Mouse (Mus musculus) myocyte (in vitro differentiated cells): ENCODE results near the gene Gipc2. TPM values are rescaled to one million over a fixed set of nuclear protein-coding genes. Genes with fewer than 3 reads are reported as not detected.

ENCODE experiments used
- H3K27me3 ChIP-seq: one replicate; pipeline ENCODE4 v1.6.1; 2011; ENCODE audit not compliant: control insufficient read depth, insufficient read depth, insufficient read length
- H3K36me3 ChIP-seq: one replicate; pipeline ENCODE4 v1.6.1; 2011; ENCODE audit not compliant: control insufficient read depth, insufficient read depth
- H3K4me2 ChIP-seq: one replicate; pipeline ENCODE4 v1.6.1; 2011; ENCODE audit warnings: low read depth, control low read depth
- H3K4me3 ChIP-seq: one replicate; pipeline ENCODE4 v1.5.1; 2011; ENCODE audit warnings: mild to moderate bottlenecking, control low read depth, moderate library complexity
- H3K79me2 ChIP-seq: one replicate; pipeline ENCODE4 v1.6.1; 2011; ENCODE audit not compliant: control insufficient read depth, insufficient read depth
- H3ac ChIP-seq: one replicate; pipeline ENCODE4 v1.6.1; 2011; ENCODE audit not compliant: control insufficient read depth, insufficient read length
- CEBPB ChIP-seq: IDR thresholded peaks from 2 replicates; pipeline ENCODE4 v1.6.1; 2011; ENCODE audit warnings: mild to moderate bottlenecking, moderate library complexity; ENCODE audit not compliant: poor library complexity, insufficient read depth, severe bottlenecking
- E2F4 ChIP-seq: IDR thresholded peaks from one replicate; pipeline ENCODE4 v1.6.1; 2011; ENCODE audit warnings: mild to moderate bottlenecking, control low read depth, moderate library complexity; ENCODE audit not compliant: insufficient read depth
- MAX ChIP-seq: IDR thresholded peaks from one replicate; pipeline ENCODE4 v1.6.1; 2011; ENCODE audit warnings: low read depth, mild to moderate bottlenecking, control low read depth
- MYOD1 ChIP-seq, 3 experiments: IDR thresholded peaks; one replicate each; pipeline ENCODE4 v1.6.1; 2011; ENCODE audit warnings: control low read depth in 2 of 3, low read depth in 2 of 3, mild to moderate bottlenecking in 2 of 3, moderate library complexity in 1 of 3; ENCODE audit not compliant: insufficient read length in 2 of 3, control insufficient read depth in 1 of 3
- MYOG ChIP-seq, 3 experiments: IDR thresholded peaks; one replicate each; pipeline ENCODE4 v1.6.1; 2011; ENCODE audit warnings: control low read depth in 2 of 3, low read depth in 2 of 3, mild to moderate bottlenecking in 2 of 3; ENCODE audit not compliant: insufficient read length in 2 of 3, control insufficient read depth in 1 of 3, insufficient read depth in 1 of 3
- POLR2A ChIP-seq: IDR thresholded peaks from one replicate; pipeline ENCODE4 v1.6.1; 2011; ENCODE audit warnings: low read depth, mild to moderate bottlenecking, control low read depth, moderate library complexity; ENCODE audit not compliant: insufficient read length
- POLR2AphosphoS2 ChIP-seq: IDR thresholded peaks from one replicate; pipeline ENCODE4 v1.6.1; 2011; ENCODE audit warnings: low read depth, control low read depth; ENCODE audit not compliant: insufficient read length
- REST ChIP-seq: IDR thresholded peaks from one replicate; pipeline ENCODE4 v1.6.1; 2011; ENCODE audit warnings: mild to moderate bottlenecking, control low read depth, moderate library complexity; ENCODE audit not compliant: insufficient read depth, insufficient read length
- SRF ChIP-seq: IDR thresholded peaks from one replicate; pipeline ENCODE4 v1.6.1; 2011; ENCODE audit warnings: low read depth; ENCODE audit not compliant: control insufficient read depth, insufficient read length
- TCF12 ChIP-seq: IDR thresholded peaks from one replicate; pipeline ENCODE4 v1.6.1; 2011; ENCODE audit warnings: mild to moderate bottlenecking, control low read depth; ENCODE audit not compliant: poor library complexity, insufficient read depth, severe bottlenecking
- TCF3 ChIP-seq: IDR thresholded peaks from one replicate; pipeline ENCODE4 v1.6.1; 2011; ENCODE audit warnings: low read depth, control low read depth; ENCODE audit not compliant: insufficient read length
- USF1 ChIP-seq: IDR thresholded peaks from one replicate; pipeline ENCODE4 v1.6.1; 2011; ENCODE audit warnings: low read depth, mild to moderate bottlenecking, control low read depth, moderate library complexity
- polyA plus RNA-seq: library from polyadenylated mRNA; unstranded; fragments of >200 nt; fragmentation: generic; extraction: Trizol; gene quantifications from one replicate; pipeline ENCODE4 v1.2.1, GENCODE M21; 2012; ENCODE audit warnings: missing spikeins

Gene Gipc2
- polyA plus RNA-seq, 1 experiment = 0.16 TPM

DNA sequence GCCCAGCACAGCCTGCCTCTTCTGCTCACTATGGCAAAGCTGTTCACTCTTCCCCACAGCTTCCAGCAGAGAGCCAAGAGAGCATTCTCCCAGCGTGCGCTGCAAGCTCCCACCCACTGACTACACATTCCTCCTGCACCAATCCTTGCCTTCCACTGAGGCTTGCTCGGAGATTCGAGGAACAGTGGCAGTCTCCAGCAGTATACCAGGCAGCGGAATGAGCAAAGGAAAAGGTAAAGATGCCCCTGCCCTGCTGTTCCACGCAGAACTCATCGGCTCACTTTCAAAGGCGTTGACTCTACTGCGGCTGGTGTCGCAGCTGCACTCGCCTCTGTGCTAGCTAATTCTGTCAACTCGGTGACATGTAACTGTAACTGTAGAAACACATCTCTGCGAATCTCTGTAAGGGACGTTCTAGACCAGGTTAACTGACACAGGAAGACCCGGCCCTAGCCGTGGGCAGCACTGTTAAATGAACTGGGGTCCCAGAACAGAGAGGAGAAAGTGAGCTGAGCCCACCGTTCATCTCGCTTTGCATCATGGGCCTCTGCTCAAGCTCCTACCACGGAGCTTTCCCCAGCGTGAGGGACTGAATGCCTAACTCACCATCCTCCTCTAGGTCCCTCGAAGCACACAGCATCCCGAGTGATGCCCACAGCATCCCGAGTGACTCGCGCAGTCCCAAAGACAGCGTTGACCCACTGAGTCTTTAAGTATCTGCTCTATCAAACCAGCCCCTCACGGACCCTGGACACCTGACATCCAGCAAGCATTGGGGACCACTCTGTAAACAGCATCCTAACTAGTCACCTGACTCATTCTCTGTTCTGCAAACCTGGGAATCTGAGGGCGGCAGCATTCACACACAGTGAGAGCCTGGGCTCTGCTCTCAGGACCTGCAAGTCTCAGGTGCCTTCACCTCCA is 59.5 kb downstream of the Gipc2 start:
- Histone ChIP-seq H3K79me2 (no peaks in the 10 kb centered on the region), H3ac (no peak overlapping the region), H3K36me3 (no peaks in the 10 kb centered on the region), H3K27me3 (no peaks in the 10 kb centered on the region), H3K4me2 (no peak overlapping the region), H3K4me3 (no peak overlapping the region)
- TF ChIP-seq MYOD1 (IDR thresholded peaks at IDR 0.05; ENCODE audit: control insufficient read depth in 1 of 3, insufficient read length in 2 of 3, low read depth in 2 of 3) (no peak), REST (no peak), MAX (no peak)

DNA sequence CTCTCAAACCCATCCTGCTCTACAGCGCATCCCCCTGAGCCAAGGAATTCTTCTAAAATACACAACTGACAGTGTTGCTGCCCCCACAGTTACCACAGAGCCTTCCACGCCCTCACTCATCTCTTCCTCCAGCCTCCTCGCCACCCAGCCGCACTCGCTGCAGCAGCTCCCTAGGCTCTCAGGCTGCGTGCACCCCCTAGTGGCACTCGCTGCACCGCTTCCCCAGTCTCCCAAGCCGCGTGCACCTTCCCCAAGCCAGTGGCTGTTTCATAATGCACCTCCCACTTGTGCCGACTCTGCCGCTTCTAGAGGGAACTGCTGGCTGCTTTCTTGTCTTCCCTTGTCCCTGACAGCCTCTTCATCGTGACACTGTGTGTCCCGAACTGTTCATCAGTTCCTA is 60.7 kb downstream of the Gipc2 start:
- H3K27me3 ChIP-seq = no peaks in the 10 kb centered on the region
- peak overlapping the region; percentile 62 for H3K4me2 ChIP-seq
- no peaks in the 10 kb centered on the region for H3K79me2 ChIP-seq
- H3K4me3 ChIP-seq = no peak overlapping the region
- H3ac ChIP-seq = no peak overlapping the region
- H3K36me3 ChIP-seq = no peaks in the 10 kb centered on the region
- TF ChIP-seq MYOG (IDR thresholded peaks at IDR 0.05; ENCODE audit: control insufficient read depth in 1 of 3, insufficient read depth in 1 of 3, insufficient read length in 2 of 3, low read depth in 2 of 3) (peak in 1 of 3 experiments; percentile 20), POLR2AphosphoS2 (no peak), MAX (no peak)

DNA sequence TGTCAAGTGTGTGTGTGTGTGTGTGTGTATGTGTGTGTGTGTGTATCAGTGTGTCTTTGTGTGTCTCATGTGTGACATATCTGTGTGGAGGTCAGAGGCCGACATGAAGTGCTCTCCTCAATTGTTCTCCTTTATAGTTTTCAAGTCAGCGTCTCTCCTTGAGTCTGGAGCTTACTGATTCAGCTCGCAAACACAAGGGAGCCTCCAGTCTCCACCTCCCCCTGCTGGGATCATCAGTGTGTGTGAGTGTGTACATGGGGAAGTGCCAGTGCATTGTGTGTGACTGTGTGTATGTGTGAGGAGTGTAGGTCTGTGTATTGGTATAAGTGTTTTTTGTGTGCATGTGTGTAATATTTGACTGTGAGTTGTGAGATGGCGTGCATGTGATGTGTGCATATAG is 62.6 kb downstream of the Gipc2 start:
- H3K4me3 ChIP-seq = no peak overlapping the region
- no peaks in the 10 kb centered on the region for H3K79me2 ChIP-seq
- H3K4me2 ChIP-seq = no peak overlapping the region
- no peak overlapping the region for H3ac ChIP-seq
- no peaks in the 10 kb centered on the region for H3K27me3 ChIP-seq
- H3K36me3 ChIP-seq = no peaks in the 10 kb centered on the region
- TF ChIP-seq SRF (no peak), CEBPB (no peak), E2F4 (no peak), MYOD1 (IDR thresholded peaks at IDR 0.05; ENCODE audit: control insufficient read depth in 1 of 3, insufficient read length in 2 of 3, low read depth in 2 of 3) (no peak)

DNA sequence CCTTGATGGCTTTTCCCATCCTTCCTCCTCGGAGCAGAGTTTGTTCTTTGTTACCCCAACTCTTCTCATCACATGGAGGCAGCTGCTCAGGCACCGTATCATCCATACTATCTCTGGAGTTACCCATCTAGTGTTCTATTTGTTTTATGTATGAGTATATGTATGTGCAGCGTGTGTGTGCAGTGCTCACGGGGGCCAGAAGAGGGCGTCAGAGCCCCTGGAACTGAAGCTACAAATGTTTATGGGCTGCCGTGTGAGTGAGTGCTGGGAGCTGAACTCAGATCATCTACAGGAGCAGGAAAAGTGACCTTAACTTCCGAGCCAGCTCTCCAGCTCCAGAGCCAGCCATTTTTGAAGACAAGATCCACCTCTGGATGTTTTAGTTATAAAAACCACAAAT is 64.6 kb downstream of the Gipc2 start:
- no peaks in the 10 kb centered on the region for H3K36me3 ChIP-seq
- TF ChIP-seq TCF12 (no peak), CEBPB (no peak), SRF (no peak), E2F4 (no peak), TCF3 (no peak), REST (no peak), POLR2AphosphoS2 (no peak), POLR2A (no peak), MYOG (IDR thresholded peaks at IDR 0.05; ENCODE audit: control insufficient read depth in 1 of 3, insufficient read depth in 1 of 3, insufficient read length in 2 of 3, low read depth in 2 of 3) (no peak), MAX (no peak), USF1 (no peak), MYOD1 (IDR thresholded peaks at IDR 0.05; ENCODE audit: control insufficient read depth in 1 of 3, insufficient read length in 2 of 3, low read depth in 2 of 3) (no peak)
- no peak overlapping the region for H3ac ChIP-seq
- no peaks in the 10 kb centered on the region for H3K79me2 ChIP-seq
- no peaks in the 10 kb centered on the region for H3K27me3 ChIP-seq
- no peak overlapping the region for H3K4me2 ChIP-seq
- no peak overlapping the region for H3K4me3 ChIP-seq

DNA sequence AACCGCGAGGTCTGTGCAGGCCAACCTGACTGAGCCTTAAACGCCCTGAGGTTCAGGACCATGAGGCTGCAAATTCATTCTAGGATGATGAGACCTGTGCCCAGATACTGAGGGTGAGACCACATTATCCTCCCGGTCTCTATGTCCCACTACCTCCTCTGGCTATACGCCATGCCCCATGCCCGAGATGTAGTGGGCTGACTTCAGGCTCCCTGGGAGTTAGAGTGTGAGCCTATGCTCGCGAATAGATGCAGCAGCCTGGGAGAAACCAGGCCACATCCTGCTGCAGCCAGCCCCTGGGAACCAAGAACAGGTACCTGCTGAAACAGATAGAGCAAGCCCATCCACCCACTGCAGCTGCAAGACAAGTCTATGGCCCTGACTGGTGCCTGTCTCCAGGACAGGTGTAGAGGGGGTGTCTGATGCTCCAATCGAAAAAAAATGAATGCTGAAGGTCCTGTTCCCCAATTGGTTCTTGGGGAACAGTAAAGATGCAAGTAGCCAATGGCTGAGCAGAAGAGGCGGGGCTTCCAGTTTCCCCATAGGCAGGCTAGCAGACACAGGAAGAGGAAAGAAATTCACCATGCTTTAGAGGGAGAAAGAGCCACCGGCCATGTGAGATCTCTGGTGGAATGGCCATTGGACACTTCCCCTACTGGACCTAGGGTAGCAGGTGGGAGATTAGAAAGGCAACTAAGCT is 65.8 kb downstream of the Gipc2 start:
- no peak overlapping the region for H3ac ChIP-seq
- TF ChIP-seq MYOD1 (IDR thresholded peaks at IDR 0.05; ENCODE audit: control insufficient read depth in 1 of 3, insufficient read length in 2 of 3, low read depth in 2 of 3) (no peak), MYOG (IDR thresholded peaks at IDR 0.05; ENCODE audit: control insufficient read depth in 1 of 3, insufficient read depth in 1 of 3, insufficient read length in 2 of 3, low read depth in 2 of 3) (no peak), TCF12 (no peak), POLR2AphosphoS2 (no peak), SRF (no peak), CEBPB (no peak), POLR2A (no peak), MAX (no peak), USF1 (no peak), E2F4 (no peak), TCF3 (no peak), REST (no peak)

More for the DNA sequence above, 65.8 kb downstream of the Gipc2 start:
- H3K4me3 ChIP-seq = no peak overlapping the region
- no peaks in the 10 kb centered on the region for H3K27me3 ChIP-seq
- no peaks in the 10 kb centered on the region for H3K36me3 ChIP-seq
- H3K4me2 ChIP-seq = no peak overlapping the region
- H3K79me2 ChIP-seq = no peaks in the 10 kb centered on the region
